Mouse (Mus musculus): ENCODE data around the gene Ganc. TPM values are rescaled to one million over a fixed set of nuclear protein-coding genes. Genes with fewer than 3 reads are reported as not detected.

Gene Ganc
- polyA plus RNA-seq, 1 experiment from 2014 or later: 8.5 TPM

DNA sequence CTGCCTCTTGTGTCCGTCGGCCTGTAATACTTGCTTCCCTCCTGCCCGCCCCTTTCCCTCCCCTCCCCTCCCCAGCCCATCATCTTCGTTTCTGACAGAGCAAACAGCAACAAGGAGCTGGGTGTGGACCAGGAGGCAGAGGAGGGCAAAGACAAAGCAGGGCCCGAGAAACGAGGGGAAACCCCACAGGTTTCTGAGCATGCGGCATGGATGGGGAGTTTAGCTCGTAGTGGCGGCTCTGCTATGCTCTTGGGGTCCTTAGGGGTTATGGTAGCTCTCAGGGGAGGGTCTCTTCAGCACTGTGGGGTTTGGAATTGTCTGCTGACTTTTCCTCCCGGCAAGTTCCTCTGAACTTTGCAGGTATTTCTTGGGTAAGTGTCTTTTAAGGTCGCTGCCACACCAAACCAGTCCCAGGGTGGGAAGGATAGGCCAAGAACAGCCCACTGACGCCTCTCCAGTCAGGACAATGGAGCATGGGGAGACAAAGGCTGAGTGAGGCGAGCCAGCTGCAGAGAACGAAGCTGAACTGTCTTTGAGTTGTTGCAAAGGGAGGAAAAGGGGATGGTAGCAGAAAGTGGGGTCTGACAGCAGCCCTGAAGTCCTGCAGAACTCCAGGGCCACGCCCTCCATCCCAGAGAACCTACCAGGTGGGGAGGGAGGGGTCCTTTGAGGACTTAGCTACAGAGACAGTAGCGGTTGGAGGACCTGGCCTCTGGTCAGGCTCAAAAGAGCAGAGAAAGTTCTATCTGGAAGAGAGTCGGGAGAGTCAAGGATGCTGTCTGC lies 97.6 kb downstream of the Ganc start:
- 33% methylated on average over 17 of the region's 17 CpGs for WGBS
- Histone ChIP-seq H3K9ac (no peak overlapping the region; the same call in 1 of the 2 replicates), H3K27ac (ENCODE audit: low read depth) (no peak overlapping the region)

DNA sequence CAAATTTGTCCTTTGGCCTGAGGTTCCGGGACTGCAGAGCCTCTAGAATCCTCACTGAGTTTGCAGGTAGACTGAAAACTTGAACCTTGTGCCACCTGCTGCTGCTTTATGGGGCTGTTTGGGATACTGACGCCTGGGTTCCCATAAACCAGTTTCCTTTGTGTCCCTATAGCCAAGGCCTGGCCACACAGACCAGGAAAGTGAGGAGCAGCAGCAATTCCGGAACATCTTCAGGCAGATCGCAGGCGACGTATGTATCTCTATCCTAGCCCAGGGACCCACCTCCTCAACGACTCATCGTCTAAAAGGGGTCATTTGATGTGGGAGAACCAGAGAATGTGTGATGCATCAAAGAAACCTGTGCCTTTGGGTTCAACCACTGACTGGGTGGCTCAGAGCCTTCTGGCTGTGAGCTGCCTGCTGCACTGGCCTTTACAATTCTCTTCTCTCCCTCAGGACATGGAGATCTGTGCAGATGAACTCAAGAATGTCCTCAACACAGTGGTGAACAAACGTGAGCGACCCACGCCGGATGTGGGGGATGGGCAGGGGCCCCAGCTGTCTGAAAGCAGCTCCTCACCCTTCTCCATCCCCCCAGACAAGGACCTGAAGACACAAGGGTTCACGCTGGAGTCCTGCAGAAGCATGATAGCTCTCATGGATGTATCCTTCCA lies 98.4 kb downstream of the Ganc start:
- DNase-seq (no peak), ATAC-seq (ENCODE audit: insufficient read depth) (no peak)
- Histone ChIP-seq H3K27me3 (ENCODE audit: insufficient read depth, low read length) (no peaks in the 10 kb centered on the region), H3K4me3 (ENCODE audit: low read depth, low read length) (no peak overlapping the region), H3K9me3 (ENCODE audit: low read depth, low read length) (no peaks in the 10 kb centered on the region), H3K36me3 (ENCODE audit: insufficient read depth) (peaks cover 16% of the 10 kb centered on the region; the same call in 1 of the 2 replicates), H3K27ac (ENCODE audit: low read depth) (no peak overlapping the region), H3K4me2 (no peak overlapping the region), H3K9ac (no peak overlapping the region), H3K4me1 (ENCODE audit: insufficient read depth) (peaks cover 7% of the 10 kb centered on the region; the same call in 1 of the 2 replicates)
- 59% methylated on average over 13 of the region's 13 CpGs for WGBS
- TF ChIP-seq CTCF (IDR thresholded peaks at IDR 0.05; ENCODE audit: low read depth): no peak

More for the DNA sequence above, 97.6 kb downstream of the Ganc start:
- DNase-seq (no peak), ATAC-seq (ENCODE audit: insufficient read depth) (no peak)
- no peaks in the 10 kb centered on the region for H3K27me3 ChIP-seq (ENCODE audit: insufficient read depth, low read length)
- no peaks in the 10 kb centered on the region for H3K9me3 ChIP-seq (ENCODE audit: low read depth, low read length)
- no peak for TF ChIP-seq CTCF (IDR thresholded peaks at IDR 0.05; ENCODE audit: low read depth)
- no peak overlapping the region for H3K4me3 ChIP-seq (ENCODE audit: low read depth, low read length)
- H3K4me2 ChIP-seq: no peak overlapping the region
- peaks cover 15% of the 10 kb centered on the region; the same call in 1 of the 2 replicates for H3K36me3 ChIP-seq (ENCODE audit: insufficient read depth)
- H3K4me1 ChIP-seq (ENCODE audit: insufficient read depth): peaks cover 7% of the 10 kb centered on the region; the same call in 1 of the 2 replicates

DNA sequence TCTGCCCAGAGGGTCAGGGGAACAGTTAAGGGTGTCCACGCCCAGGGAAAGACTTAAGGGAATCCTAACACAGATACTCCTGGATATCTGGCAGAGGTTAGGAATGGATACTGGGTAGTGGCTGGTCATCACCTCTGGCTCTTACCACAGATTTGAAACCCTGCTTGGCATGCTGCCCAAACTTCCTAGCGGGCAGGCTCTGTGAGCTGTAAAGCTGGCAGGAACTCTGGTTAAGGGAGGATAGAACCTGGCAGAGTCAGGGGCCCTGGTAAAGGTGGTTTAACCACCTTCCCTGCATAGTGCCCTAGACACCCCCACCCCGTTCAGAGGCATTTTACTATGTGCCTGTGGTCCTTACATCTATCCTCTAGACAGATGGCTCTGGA lies 98.9 kb downstream of the Ganc start:
- H3K27ac ChIP-seq (ENCODE audit: low read depth): no peak overlapping the region
- no peak for TF ChIP-seq CTCF (IDR thresholded peaks at IDR 0.05; ENCODE audit: low read depth)
- no peak for ATAC-seq (ENCODE audit: insufficient read depth)
- H3K4me3 ChIP-seq (ENCODE audit: low read depth, low read length): no peak overlapping the region
- peaks cover 7% of the 10 kb centered on the region; the same call in 1 of the 2 replicates for H3K4me1 ChIP-seq (ENCODE audit: insufficient read depth)
- H3K27me3 ChIP-seq (ENCODE audit: insufficient read depth, low read length): no peaks in the 10 kb centered on the region
- no peak overlapping the region for H3K9ac ChIP-seq
- peaks cover 20% of the 10 kb centered on the region; the same call in 1 of the 2 replicates for H3K36me3 ChIP-seq (ENCODE audit: insufficient read depth)
- WGBS: 65% methylated on average over 3 of the region's 3 CpGs
- peak; percentile 36 for DNase-seq
- no peaks in the 10 kb centered on the region for H3K9me3 ChIP-seq (ENCODE audit: low read depth, low read length)
- H3K4me2 ChIP-seq: no peak overlapping the region

DNA sequence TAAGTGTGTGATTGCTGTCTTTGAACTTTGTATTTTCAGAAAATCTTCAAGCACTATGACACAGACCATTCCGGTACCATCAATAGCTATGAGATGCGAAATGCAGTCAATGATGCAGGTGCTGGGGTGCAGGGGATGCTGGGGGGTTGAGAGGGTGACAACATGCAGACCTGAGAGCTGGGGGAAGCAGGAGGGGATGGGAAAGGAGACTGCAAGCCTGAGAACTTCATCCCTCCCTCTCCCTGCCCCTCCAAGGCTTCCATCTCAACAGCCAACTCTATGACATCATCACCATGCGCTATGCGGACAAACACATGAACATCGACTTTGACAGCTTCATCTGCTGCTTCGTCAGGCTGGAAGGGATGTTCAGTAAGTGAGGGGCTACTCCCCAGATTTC lies 99.4 kb downstream of the Ganc start:
- no peak overlapping the region for H3K4me3 ChIP-seq (ENCODE audit: low read depth, low read length)
- H3K4me1 ChIP-seq (ENCODE audit: insufficient read depth): peaks cover 7% of the 10 kb centered on the region; the same call in 1 of the 2 replicates
- WGBS: 88% methylated on average over 6 of the region's 6 CpGs
- DNase-seq: no peak
- H3K36me3 ChIP-seq (ENCODE audit: insufficient read depth): peaks cover 23% of the 10 kb centered on the region
- H3K27me3 ChIP-seq (ENCODE audit: insufficient read depth, low read length): no peaks in the 10 kb centered on the region
- no peak for TF ChIP-seq CTCF (IDR thresholded peaks at IDR 0.05; ENCODE audit: low read depth)
- H3K27ac ChIP-seq (ENCODE audit: low read depth): no peak overlapping the region
- H3K9me3 ChIP-seq (ENCODE audit: low read depth, low read length): no peaks in the 10 kb centered on the region
- no peak for ATAC-seq (ENCODE audit: insufficient read depth)
- H3K4me2 ChIP-seq: no peak overlapping the region
- no peak overlapping the region for H3K9ac ChIP-seq

DNA sequence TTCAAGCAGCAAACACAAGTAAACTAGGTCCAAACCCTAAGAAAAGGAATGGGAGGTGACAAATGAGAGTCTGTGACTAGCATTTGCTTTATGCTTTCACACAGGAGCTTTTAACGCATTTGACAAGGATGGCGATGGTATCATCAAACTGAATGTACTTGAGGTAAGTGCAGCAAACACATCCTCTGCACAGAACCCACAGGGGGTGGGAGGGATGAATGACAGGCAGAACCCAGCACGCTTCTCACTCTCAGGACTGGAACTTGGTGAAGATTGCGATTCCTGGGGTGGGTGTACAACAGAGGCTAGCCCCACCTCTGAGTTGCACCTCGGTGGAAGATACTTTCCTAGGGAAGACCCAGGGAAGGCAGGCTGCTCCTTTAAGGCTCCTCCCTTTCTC lies 100.3 kb downstream of the Ganc start:
- Histone ChIP-seq H3K27me3 (ENCODE audit: insufficient read depth, low read length) (no peaks in the 10 kb centered on the region), H3K4me1 (ENCODE audit: insufficient read depth) (peaks cover 7% of the 10 kb centered on the region; the same call in 1 of the 2 replicates), H3K9ac (no peak overlapping the region), H3K27ac (ENCODE audit: low read depth) (no peak overlapping the region), H3K4me3 (ENCODE audit: low read depth, low read length) (no peak overlapping the region), H3K36me3 (ENCODE audit: insufficient read depth) (peaks cover 31% of the 10 kb centered on the region), H3K4me2 (no peak overlapping the region), H3K9me3 (ENCODE audit: low read depth, low read length) (no peaks in the 10 kb centered on the region)
- ATAC-seq (ENCODE audit: insufficient read depth) (no peak), DNase-seq (no peak)
- WGBS: 70% methylated on average over 5 of the region's 5 CpGs
- no peak for TF ChIP-seq CTCF (IDR thresholded peaks at IDR 0.05; ENCODE audit: low read depth)

Other genes starting within 250 kb of the Ganc start
- 60.7 and 62.9 TPM in 2 replicates for gene Ehd4, start 249.3 kb upstream of the Ganc start, polyA plus RNA-seq (2014; fragmentation: Nextera tagmentation; extraction: Ambion mirVana)
- gene Pla2g4e, start 158.6 kb upstream of the Ganc start, polyA plus RNA-seq (2014; fragmentation: Nextera tagmentation; extraction: Ambion mirVana): 0.11 TPM in 1 of 2 replicates, not detected in the other
- gene Pla2g4d, start 114.7 kb upstream of the Ganc start, polyA plus RNA-seq (2014; fragmentation: Nextera tagmentation; extraction: Ambion mirVana): not detected in 2 replicates
- gene Pla2g4f, start 89.7 kb upstream of the Ganc start, polyA plus RNA-seq (2014; fragmentation: Nextera tagmentation; extraction: Ambion mirVana): 0.11 and 0.12 TPM in 2 replicates
- 21.9 and 22.4 TPM in 2 replicates for gene Vps39, start 50.8 kb upstream of the Ganc start, polyA plus RNA-seq (2014; fragmentation: Nextera tagmentation; extraction: Ambion mirVana)
- gene Tmem87a, start 217 bp downstream of the Ganc start, polyA plus RNA-seq (2014; fragmentation: Nextera tagmentation; extraction: Ambion mirVana): 12.4 and 14.2 TPM in 2 replicates
- gene Capn3, start 52.1 kb downstream of the Ganc start, polyA plus RNA-seq (2014; fragmentation: Nextera tagmentation; extraction: Ambion mirVana): 0.33 and 0.95 TPM in 2 replicates
- gene Zfp106, start 159.9 kb downstream of the Ganc start, polyA plus RNA-seq (2014; fragmentation: Nextera tagmentation; extraction: Ambion mirVana): 54.0 and 57.9 TPM in 2 replicates
- 54.7 and 58.2 TPM in 2 replicates for gene Snap23, start 163.8 kb downstream of the Ganc start, polyA plus RNA-seq (2014; fragmentation: Nextera tagmentation; extraction: Ambion mirVana)
- 25.7 and 26.0 TPM in 2 replicates for gene Haus2, start 205.5 kb downstream of the Ganc start, polyA plus RNA-seq (2014; fragmentation: Nextera tagmentation; extraction: Ambion mirVana)
- gene Lrrc57, start 205.6 kb downstream of the Ganc start, polyA plus RNA-seq (2014; fragmentation: Nextera tagmentation; extraction: Ambion mirVana): 22.6 and 23.5 TPM in 2 replicates
- 14.1 and 14.9 TPM in 2 replicates for gene Stard9, start 225.2 kb downstream of the Ganc start, polyA plus RNA-seq (2014; fragmentation: Nextera tagmentation; extraction: Ambion mirVana)